Mouse (Mus musculus): ENCODE data around the gene Ubl7.

GRCm38 (mm10) chr9:57978858-57979257, 68.1 kb downstream of the Ubl7 start:
- TF ChIP-seq CTCF (IDR thresholded peaks at IDR 0.05; ENCODE audit: control insufficient read depth, insufficient read depth, low read length) (no peak), POLR2A (IDR thresholded peaks at IDR 0.05; ENCODE audit: borderline replicate concordance, control insufficient read depth, low read depth, low read length) (no peak)
